Mouse (Mus musculus): ENCODE data around the gene Tmem94. TPM values are rescaled to one million over a fixed set of nuclear protein-coding genes. Genes with fewer than 3 reads are reported as not detected.

Tmem94 gene
- polyA plus RNA-seq, 1 experiment from 2014 or later, result 28.4 TPM

GRCm38 (mm10) chr11:115812533-115813420 is 47.5 kb downstream of the Tmem94 start:
- Histone ChIP-seq H3K4me3 (peak overlapping the region; percentile 93), H3K4me1 (peaks cover 60% of the 10 kb centered on the region), H3K9ac (peak overlapping the region; percentile 60), H3K36me3 (replicated peaks) (no peaks in the 10 kb centered on the region), H3K4me2 (peak overlapping the region; percentile 94), H3K9me3 (no peaks in the 10 kb centered on the region), H3K27me3 (replicated peaks) (no peaks in the 10 kb centered on the region), H3K27ac (peak overlapping the region; percentile 78; the same call in 1 of the 2 replicates)
- 6% methylated on average over 24 of the region's 28 CpGs for WGBS
- 0 out of 2 replicates have a peak, but pooled peaks have one; percentile 9 for ATAC-seq (replicated peaks)

GRCm38 (mm10) chr11:115813507-115814296 is 48.5 kb downstream of the Tmem94 start, which contains the start of gene Caskin2:
Caskin2 (minus strand) TSS chr11:115813639.
- under 1% methylated on average over 43 of the region's 44 CpGs for WGBS
- peak within 1 kb of the TSS; percentile 78 for H3K27ac ChIP-seq
- H3K4me2 ChIP-seq, result peak within 1 kb of the TSS; percentile 94
- H3K9ac ChIP-seq, result peak within 1 kb of the TSS; percentile 93
- H3K36me3 ChIP-seq (replicated peaks), result 0 out of 2 replicates have a peak, but pooled peaks cover 5% of the 10 kb centered on the region
- peak within 1 kb of the TSS; percentile 93 for H3K4me3 ChIP-seq
- H3K27me3 ChIP-seq (replicated peaks), result no peaks in the 10 kb centered on the region
- peak; percentile 88 for ATAC-seq (replicated peaks)
- H3K9me3 ChIP-seq, result no peaks in the 10 kb centered on the region
- H3K4me1 ChIP-seq, result peaks cover 51% of the 10 kb centered on the region

GRCm38 (mm10) chr11:115814605-115815450 is 49.6 kb downstream of the Tmem94 start, which contains the start of gene Tsen54:
Tsen54 (plus strand) TSS chr11:115814724.
- H3K9ac ChIP-seq, result peak within 1 kb of the TSS; percentile 93
- H3K27me3 ChIP-seq (replicated peaks), result no peaks in the 10 kb centered on the region
- H3K4me3 ChIP-seq, result peak within 1 kb of the TSS; percentile 93
- ATAC-seq (replicated peaks), result peak; percentile 79
- H3K4me1 ChIP-seq, result peaks cover 41% of the 10 kb centered on the region
- no peaks in the 10 kb centered on the region for H3K9me3 ChIP-seq
- peak within 1 kb of the TSS; percentile 94 for H3K4me2 ChIP-seq
- H3K36me3 ChIP-seq (replicated peaks), result peaks cover 9% of the 10 kb centered on the region; the same call in 1 of the 2 replicates
- peak within 1 kb of the TSS; percentile 78 for H3K27ac ChIP-seq
- under 1% methylated on average over 84 of the region's 84 CpGs for WGBS

- peaks cover 25% of the 10 kb centered on the region for H3K4me1 ChIP-seq
- H3K9me3 ChIP-seq, result no peaks in the 10 kb centered on the region
- no peak overlapping the region for H3K9ac ChIP-seq
- no peak overlapping the region for H3K4me3 ChIP-seq
- WGBS, result 87% methylated on average over 5 of the region's 5 CpGs
- H3K4me2 ChIP-seq, result no peak overlapping the region
- peaks cover under 1% of the 10 kb centered on the region; the same call in 1 of the 2 replicates for H3K27me3 ChIP-seq (replicated peaks)
- H3K36me3 ChIP-seq (replicated peaks), result peaks cover 34% of the 10 kb centered on the region; the same call in 1 of the 2 replicates
- no peak overlapping the region for H3K27ac ChIP-seq
- ATAC-seq (replicated peaks), result no peak
Observed at GRCm38 (mm10) chr11:115817331-115817730, 52.1 kb downstream of the Tmem94 start.

- Histone ChIP-seq H3K9me3 (no peaks in the 10 kb centered on the region), H3K4me1 (peaks cover 26% of the 10 kb centered on the region), H3K4me2 (no peak overlapping the region), H3K36me3 (replicated peaks) (peaks cover 36% of the 10 kb centered on the region; the same call in 1 of the 2 replicates), H3K27ac (no peak overlapping the region), H3K9ac (no peak overlapping the region), H3K27me3 (replicated peaks) (peaks cover 26% of the 10 kb centered on the region), H3K4me3 (no peak overlapping the region)
- WGBS, result 88% methylated on average over 16 of the region's 16 CpGs
- no peak for ATAC-seq (replicated peaks)
Observed at GRCm38 (mm10) chr11:115819915-115820623, 54.8 kb downstream of the Tmem94 start.

- WGBS, result 82% methylated on average over 4 of the region's 4 CpGs
- Histone ChIP-seq H3K36me3 (replicated peaks) (peaks cover 36% of the 10 kb centered on the region; the same call in 1 of the 2 replicates), H3K9me3 (no peaks in the 10 kb centered on the region), H3K27ac (no peak overlapping the region), H3K4me2 (no peak overlapping the region), H3K9ac (no peak overlapping the region), H3K27me3 (replicated peaks) (peaks cover 35% of the 10 kb centered on the region), H3K4me1 (peaks cover 17% of the 10 kb centered on the region), H3K4me3 (no peak overlapping the region)
- ATAC-seq (replicated peaks), result no peak
Observed at GRCm38 (mm10) chr11:115821001-115821400, 55.8 kb downstream of the Tmem94 start.

GRCm38 (mm10) chr11:115823774-115824740 is 58.8 kb downstream of the Tmem94 start, which contains the start of gene Llgl2:
Llgl2 (plus strand) TSS chr11:115824049.
- Histone ChIP-seq H3K9me3 (no peaks in the 10 kb centered on the region), H3K27ac (no peak within 1 kb of the TSS), H3K27me3 (replicated peaks) (peaks cover 55% of the 10 kb centered on the region), H3K4me2 (peak within 1 kb of the TSS; percentile 98), H3K36me3 (replicated peaks) (peaks cover 29% of the 10 kb centered on the region; the same call in 1 of the 2 replicates), H3K4me3 (peak within 1 kb of the TSS; percentile 61), H3K4me1 (peaks cover 14% of the 10 kb centered on the region), H3K9ac (peak within 1 kb of the TSS; percentile 51)
- whole genome bisulfite sequencing, result under 1% methylated on average over 87 of the region's 87 CpGs
- ATAC-seq (replicated peaks), result peak; percentile 84

GRCm38 (mm10) chr11:115824813-115825212 is 59.6 kb downstream of the Tmem94 start:
- Histone ChIP-seq H3K4me1 (peaks cover 14% of the 10 kb centered on the region), H3K27ac (no peak overlapping the region), H3K9ac (no peak overlapping the region), H3K4me3 (peak overlapping the region; percentile 61), H3K27me3 (replicated peaks) (peaks cover 57% of the 10 kb centered on the region), H3K9me3 (no peaks in the 10 kb centered on the region), H3K4me2 (peak overlapping the region; percentile 98; the same call in 1 of the 2 replicates), H3K36me3 (replicated peaks) (peaks cover 27% of the 10 kb centered on the region; the same call in 1 of the 2 replicates)
- 18% methylated on average over 11 of the region's 11 CpGs for WGBS
- no peak for ATAC-seq (replicated peaks)

GRCm38 (mm10) chr11:115826487-115826886 is 61.3 kb downstream of the Tmem94 start:
- Histone ChIP-seq H3K4me3 (no peak overlapping the region), H3K27me3 (replicated peaks) (peaks cover 64% of the 10 kb centered on the region)

GRCm38 (mm10) chr11:115827624-115828023 is 62.4 kb downstream of the Tmem94 start:
- Histone ChIP-seq H3K9ac (no peak overlapping the region), H3K4me1 (peaks cover 14% of the 10 kb centered on the region), H3K36me3 (replicated peaks) (no peaks in the 10 kb centered on the region; the same call in 1 of the 2 replicates), H3K27me3 (replicated peaks) (peaks cover 61% of the 10 kb centered on the region), H3K4me2 (no peak overlapping the region), H3K27ac (no peak overlapping the region), H3K9me3 (no peaks in the 10 kb centered on the region), H3K4me3 (no peak overlapping the region)
- ATAC-seq (replicated peaks), result no peak
- 88% methylated on average over 6 of the region's 6 CpGs for WGBS

More at GRCm38 (mm10) chr11:115826487-115826886, 61.3 kb downstream of the Tmem94 start:
- WGBS, result 49% methylated on average over 5 of the region's 5 CpGs
- Histone ChIP-seq H3K9ac (no peak overlapping the region), H3K27ac (no peak overlapping the region), H3K4me2 (no peak overlapping the region), H3K4me1 (peaks cover 14% of the 10 kb centered on the region), H3K36me3 (replicated peaks) (peaks cover 11% of the 10 kb centered on the region; the same call in 1 of the 2 replicates), H3K9me3 (no peaks in the 10 kb centered on the region)
- ATAC-seq (replicated peaks), result no peak
